Mouse (Mus musculus) intestine, embryonic 15.5 days (tissue): ENCODE measurements at regions not wholly inside any gene's neighbourhood (a gene's known extent, or its start where the extent isn't known, plus 50 kb on each side); places are given as distances from the start of the nearest gene placed in this dataset.

Experiments
- ATAC-seq: fragments of 200-750 bp; cut with Nextera tagmentation; 2 replicates; pipeline ENCODE4 v1.8.0; 2017; ENCODE audit warnings: moderate TSS enrichment, moderate library complexity
- H3K27ac ChIP-seq: fragments of 300-500 bp; sonication (generic); 2 replicates; pipeline ENCODE4 v1.5.1; 2015; ENCODE audit warnings: mild to moderate bottlenecking, inconsistent platforms
- H3K27me3 ChIP-seq: fragments of 300-500 bp; sonication (generic); replicated peaks from 2 replicates; pipeline ENCODE4 v1.6.1; 2015; ENCODE audit warnings: inconsistent platforms
- H3K36me3 ChIP-seq: fragments of 300-500 bp; sonication (generic); 2 replicates; pipeline ENCODE4 v1.6.1; 2015; ENCODE audit warnings: inconsistent platforms
- H3K4me1 ChIP-seq: fragments of 300-500 bp; sonication (generic); replicated peaks from 2 replicates; pipeline ENCODE4 v1.6.1; 2015; ENCODE audit warnings: inconsistent platforms
- H3K4me2 ChIP-seq: fragments of 300-500 bp; sonication (generic); replicated peaks from 2 replicates; pipeline ENCODE4 v1.6.1; 2015; ENCODE audit warnings: mild to moderate bottlenecking, inconsistent platforms
- H3K4me3 ChIP-seq: fragments of 300-500 bp; sonication (generic); replicated peaks from 2 replicates; pipeline ENCODE4 v1.5.1; 2015; ENCODE audit warnings: inconsistent platforms
- H3K9ac ChIP-seq: fragments of 300-500 bp; sonication (generic); 2 replicates; pipeline ENCODE4 v1.6.1; 2015; ENCODE audit warnings: inconsistent platforms
- H3K9me3 ChIP-seq: fragments of 300-500 bp; sonication (generic); 2 replicates; pipeline ENCODE4 v1.6.1; 2016; ENCODE audit warnings: inconsistent platforms
- WGBS: fragments of 180-500 bp; shearing (Covaris S2); methylation state at CpG from one replicate; pipeline ENCODE4 v1.1.7; 2015; 5-methylcytosine and 5-hydroxymethylcytosine counted together

GRCm38 (mm10) chr11:25158884-25159283, 1051.7 kb downstream of the 5730522E02Rik start:
- H3K4me1 ChIP-seq = no peaks in the 10 kb centered on the region
- no peaks in the 10 kb centered on the region for H3K36me3 ChIP-seq
- no peak overlapping the region for H3K27ac ChIP-seq
- no peaks in the 10 kb centered on the region for H3K27me3 ChIP-seq
- no peaks in the 10 kb centered on the region for H3K9me3 ChIP-seq
- no peak for ATAC-seq
- H3K9ac ChIP-seq = no peak overlapping the region
- H3K4me3 ChIP-seq = no peak overlapping the region
- no peak overlapping the region for H3K4me2 ChIP-seq
- 90% methylated on average over 1 of the region's 1 CpGs for WGBS

DNA sequence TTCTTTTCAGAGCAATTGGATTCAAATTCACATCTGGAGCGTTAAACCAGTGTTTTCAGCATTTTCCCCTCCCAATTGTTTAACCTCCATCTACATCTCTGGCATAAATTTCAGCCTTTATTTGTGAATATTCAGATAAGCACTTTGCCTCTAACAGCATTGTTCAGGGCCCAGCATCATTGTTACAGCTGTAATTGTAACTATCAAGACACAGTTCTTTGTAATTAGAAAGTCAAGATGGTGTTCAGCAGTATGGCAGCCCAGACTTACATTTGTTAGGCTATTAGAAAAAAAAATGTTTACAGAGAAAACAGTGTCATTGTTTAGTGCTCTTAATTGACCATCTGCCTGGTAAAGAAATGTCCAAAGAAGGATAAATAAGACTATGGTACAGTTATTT, 1042.6 kb downstream of the 5730522E02Rik start:
- Histone ChIP-seq H3K4me2 (no peak overlapping the region), H3K36me3 (no peaks in the 10 kb centered on the region), H3K9ac (no peak overlapping the region), H3K27ac (no peak overlapping the region), H3K27me3 (no peaks in the 10 kb centered on the region), H3K4me3 (no peak overlapping the region), H3K4me1 (no peaks in the 10 kb centered on the region), H3K9me3 (no peaks in the 10 kb centered on the region)
- WGBS = 95% methylated on average over 1 of the region's 1 CpGs
- no peak for ATAC-seq

DNA sequence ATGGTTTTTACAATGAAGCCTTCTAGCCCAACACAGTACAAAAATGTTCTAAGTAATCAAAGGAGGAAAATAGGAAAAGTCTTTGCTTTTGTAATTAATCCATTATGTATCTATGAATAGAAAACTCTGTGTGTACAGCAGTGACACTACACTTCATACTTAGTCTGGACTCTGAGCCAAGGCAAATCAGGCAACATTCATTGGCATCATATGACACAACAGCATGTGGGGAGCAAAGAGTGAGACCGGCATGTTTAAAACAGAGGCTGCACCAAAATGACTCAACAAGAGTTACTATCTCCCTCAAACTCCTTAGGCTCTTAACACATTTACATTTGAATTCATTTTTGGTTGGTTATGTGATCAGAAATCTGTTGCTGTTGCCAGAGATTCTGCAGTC, 1039.5 kb downstream of the 5730522E02Rik start:
- no peaks in the 10 kb centered on the region for H3K27me3 ChIP-seq
- H3K27ac ChIP-seq = no peak overlapping the region
- no peaks in the 10 kb centered on the region for H3K9me3 ChIP-seq
- H3K4me3 ChIP-seq = no peak overlapping the region
- H3K9ac ChIP-seq = no peak overlapping the region
- WGBS = 96% methylated on average over 1 of the region's 1 CpGs
- H3K4me1 ChIP-seq = no peaks in the 10 kb centered on the region
- H3K4me2 ChIP-seq = no peak overlapping the region
- ATAC-seq = no peak
- H3K36me3 ChIP-seq = no peaks in the 10 kb centered on the region
